8 mouse cellular contexts compared by ENCODE assay signal in the genomic region with DNA sequence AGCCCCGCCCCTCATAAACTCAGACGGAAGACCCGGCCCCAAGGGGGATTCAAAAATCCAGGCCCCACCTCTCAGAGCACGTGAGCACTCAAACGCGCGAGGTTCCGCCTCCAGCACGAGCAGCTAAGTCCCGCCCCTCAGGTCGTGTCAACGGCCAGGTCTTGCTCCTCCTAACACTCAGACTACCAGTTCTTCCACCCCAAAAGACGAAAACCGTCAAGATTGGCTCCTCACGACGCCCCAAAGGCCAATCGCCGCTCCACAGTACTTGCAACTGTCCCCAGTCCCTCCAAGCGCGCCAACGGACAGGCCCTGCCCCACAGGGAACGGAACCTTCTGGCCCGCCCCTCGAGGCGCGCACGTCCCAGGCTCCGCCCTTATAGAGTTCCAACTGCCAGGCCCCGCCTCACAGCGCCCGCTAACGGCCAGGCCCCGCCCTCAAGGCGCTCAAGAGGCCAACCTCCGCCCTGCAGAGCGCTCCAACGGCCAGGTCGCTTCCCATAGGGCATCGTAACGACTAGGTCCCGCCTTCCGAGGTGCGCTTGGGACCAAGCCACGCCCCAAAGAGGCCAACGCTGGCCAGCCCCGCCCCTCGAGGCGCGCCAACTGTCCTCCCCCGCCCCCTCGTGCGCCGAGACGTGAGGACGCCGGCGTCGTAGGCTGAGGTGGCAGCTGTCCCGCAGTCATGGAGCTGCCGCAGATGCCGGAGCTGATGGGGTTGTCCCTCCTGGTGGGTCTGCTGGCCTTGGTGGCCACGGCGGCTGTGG. TPM values are rescaled to one million over a fixed set of nuclear protein-coding genes. Genes with fewer than 3 reads are reported as not detected.
DNase-seq lines count a peak whose midpoint lies in the region; ATAC-seq and TF ChIP-seq lines count a peak whose summit lies in the region.

Gene Tbl2 (plus strand): TSS at position 605 of the 767 bp plus-strand sequence.

- no peaks in the 10 kb centered on the region for H3K36me3 ChIP-seq in hindbrain, postnatal 0 days (ENCODE audit: insufficient read depth, low read length)

- ATAC-seq in common myeloid progenitor, adult 5-6 weeks (replicated peaks; ENCODE audit: low read depth, poor library complexity, severe bottlenecking) = peak; percentile 88
- ATAC-seq in hindbrain, postnatal 0 days = peak; percentile 98
- peak; percentile 89 for ATAC-seq in megakaryocyte, adult 5-6 weeks (ENCODE audit: poor library complexity, severe bottlenecking)

- intact Hi-C loops in gastrocnemius, adult 2 months (cut with DNase I) = loop anchor here (1.0 kb wide), 2 partner anchors 19 to 38 kb away; partner anchors contain the start of genes Baz1b and Bcl7b
- intact Hi-C loops in left cerebral cortex, adult 2 months (cut with DNase I) = loop anchor here (1.0 to 5.0 kb wide), 3 partner anchors 19 to 142 kb away; partner anchors contain the start of genes Abhd11, Baz1b and Bcl7b

- H3K9me3 ChIP-seq in hindbrain, postnatal 0 days (ENCODE audit: low read length) = no peaks in the 10 kb centered on the region

- TF ChIP-seq CTCF in gastrocnemius, adult 2 months (IDR thresholded peaks at IDR 0.05) = no peak
- TF ChIP-seq CTCF in hindbrain, postnatal 0 days (IDR thresholded peaks at IDR 0.05; ENCODE audit: low read depth) = 0 out of 2 replicates have a peak, but pooled peaks have one; percentile 15
- no peak; the same call in 1 of the 2 replicates for TF ChIP-seq CTCF in left cerebral cortex, adult 2 months (IDR thresholded peaks at IDR 0.05)

- H3K4me1 ChIP-seq in hindbrain, postnatal 0 days (ENCODE audit: insufficient read depth, low read length) = no peaks in the 10 kb centered on the region

- peak; percentile 100 for DNase-seq in ZHBTc4 (ENCODE audit: low read depth, low spot score)
- DNase-seq in gastrocnemius, adult 2 months = peak; percentile 100
- peak; percentile 99 for DNase-seq in hindbrain, postnatal 0 days (ENCODE audit: low spot score)
- peak; percentile 97 to 98 for DNase-seq in left cerebral cortex, adult 2 months (ENCODE audit: extremely low spot score in 1 of 2, low spot score in 2 of 2)
- DNase-seq in right cerebral cortex, adult 2 months (ENCODE audit: low spot score in 2 of 2) = peak; percentile 96 to 97
- DNase-seq in urinary bladder, postnatal 14 days (ENCODE audit: low spot score) = peak; percentile 99

- H3K27ac ChIP-seq in gastrocnemius, adult 2 months = peak within 1 kb of the TSS; percentile 96
- peak within 1 kb of the TSS; percentile 87 for H3K27ac ChIP-seq in hindbrain, postnatal 0 days
- peak within 1 kb of the TSS; percentile 88 for H3K27ac ChIP-seq in left cerebral cortex, adult 2 months

- H3K4me2 ChIP-seq in hindbrain, postnatal 0 days (ENCODE audit: low read depth, low read length) = peak within 1 kb of the TSS; percentile 95

- under 1% methylated on average over 63 of the region's 63 CpGs for whole genome bisulfite sequencing in hindbrain, postnatal 0 days

- H3K27me3 ChIP-seq in hindbrain, postnatal 0 days (ENCODE audit: insufficient read depth, low read length) = no peaks in the 10 kb centered on the region

- peak within 1 kb of the TSS; percentile 62 for H3K9ac ChIP-seq in hindbrain, postnatal 0 days (replicated peaks; ENCODE audit: low read length)

- peak within 1 kb of the TSS; percentile 89 for H3K4me3 ChIP-seq in gastrocnemius, adult 2 months
- H3K4me3 ChIP-seq in hindbrain, postnatal 0 days (ENCODE audit: low read length) = peak within 1 kb of the TSS; percentile 66
- peak within 1 kb of the TSS; percentile 89 for H3K4me3 ChIP-seq in left cerebral cortex, adult 2 months

RNA-seq across cellular contexts. Expression of gene Tbl2, which starts in this region (rescaled TPM):
- total RNA-seq in common myeloid progenitor, adult 5-6 weeks (2017) = 12.7 and 18.0 TPM in 2 replicates
- total RNA-seq in gastrocnemius, adult 2 months (2021) = 1 to 10 TPM; 8.8 to 9.1 TPM
- total RNA-seq in hindbrain, postnatal 0 days (2014; rRNA removed) = 36.9 and 43.7 TPM in 2 replicates
- 10.7 and 12.3 TPM in 2 replicates for polyA plus RNA-seq in hindbrain, postnatal 0 days (2015; fragmentation: Nextera tagmentation; extraction: Ambion mirVana)
- total RNA-seq in left cerebral cortex, adult 2 months (2021) = 10 to 100 TPM; 26.1 to 27.0 TPM
- 5.5 and 5.7 TPM in 2 replicates for total RNA-seq in megakaryocyte, adult 5-6 weeks (2015)
- 12.6 and 15.0 TPM in 2 replicates for total RNA-seq in megakaryocyte, adult 5-6 weeks (2017)

Comparison
In these comparisons a context has a peak if more than half of its experiments do, and no peak if none do; other contexts are left out.
1. Peak in every context shown above with its lines: DNase-seq, ATAC-seq, H3K4me3 ChIP-seq and H3K27ac ChIP-seq.